ENCODE assay signal across 26 mouse cellular contexts in genomic region chr6:25836261-25836660, GRCm38 (mm10). TPM values are rescaled to one million over a fixed set of nuclear protein-coding genes. Genes with fewer than 3 reads are reported as not detected.
DNase-seq lines count a peak whose midpoint lies in the region; ATAC-seq lines count a peak whose summit lies in the region.
"Had no signal": no experiment of that assay in that cellular context is flagged by ENCODE, and none has a peak within 500 bp of the region (broad histone marks: within the 10 kb centered on the region; RNA-seq: fewer than 3 reads in every experiment).

No protein-coding gene starts in this region.

- H3K27ac ChIP-seq in hindbrain, embryonic 14.5 days, result no peak overlapping the region
- H3K27ac ChIP-seq: embryonic facial prominence, embryonic 12.5 days; embryonic facial prominence, embryonic 15.5 days; forebrain, embryonic 12.5 days; forebrain, embryonic 15.5 days; heart, adult 2 months; heart, embryonic 10.5 days; heart, embryonic 13.5 days; hindbrain, embryonic 15.5 days had no signal

- ATAC-seq in megakaryocyte, adult 5-6 weeks (ENCODE audit: poor library complexity, severe bottlenecking), result no peak
- no peak for ATAC-seq in hindbrain, embryonic 14.5 days (ENCODE audit: low FRiP score)
- ATAC-seq: CD4-positive, CD25-positive, alpha-beta regulatory T cell, adult 4 months; forebrain, embryonic 15.5 days; intestine, postnatal 0 days had no signal

- H3K9me3 ChIP-seq in hindbrain, embryonic 14.5 days (ENCODE audit: control insufficient read depth, low read length), result no peaks in the 10 kb centered on the region
- H3K9me3 ChIP-seq: embryonic facial prominence, embryonic 12.5 days; embryonic facial prominence, embryonic 15.5 days; forebrain, embryonic 12.5 days; forebrain, embryonic 15.5 days; heart, embryonic 10.5 days; heart, embryonic 13.5 days; hindbrain, embryonic 15.5 days had no signal

- WGBS in hindbrain, embryonic 14.5 days, result 44% methylated on average over 2 of the region's 2 CpGs

- H3K4me3 ChIP-seq in hindbrain, embryonic 14.5 days (replicated peaks; ENCODE audit: low read length), result no peak overlapping the region
- H3K4me3 ChIP-seq: embryonic facial prominence, embryonic 12.5 days; embryonic facial prominence, embryonic 15.5 days; forebrain, embryonic 12.5 days; forebrain, embryonic 15.5 days; heart, adult 2 months; heart, embryonic 10.5 days; heart, embryonic 13.5 days; hindbrain, embryonic 15.5 days had no signal

- no peaks in the 10 kb centered on the region for H3K27me3 ChIP-seq in hindbrain, embryonic 14.5 days (ENCODE audit: control insufficient read depth, insufficient read depth, low read length)
- H3K27me3 ChIP-seq: embryonic facial prominence, embryonic 12.5 days; embryonic facial prominence, embryonic 15.5 days; forebrain, embryonic 12.5 days; forebrain, embryonic 15.5 days; heart, embryonic 13.5 days; hindbrain, embryonic 15.5 days had no signal

- peak; percentile 6 for DNase-seq in embryo, embryonic 10.5 days (ENCODE audit: low spot score)
- DNase-seq in embryo, embryonic 10 days (ENCODE audit: low spot score), result no peak
- peak; percentile 71 for DNase-seq in Muller cell, postnatal 12 days (ENCODE audit: inconsistent ontology term)
- peak; percentile 4 for DNase-seq in fibroblast of lung, adult 2 months (ENCODE audit: low read depth)
- DNase-seq in hindbrain, embryonic 14.5 days (ENCODE audit: low spot score), result no peak
- DNase-seq: adrenal gland, adult 8-10 months; adrenal gland, postnatal 36 days; cerebellum, adult 18-20 months; cerebellum, adult 9-10 months; cerebellum, postnatal 14 days; gastrocnemius, postnatal 10 days; gastrocnemius, postnatal 36 days; heart, adult 2 months; heart, postnatal 14 days; heart, postnatal 4 days; kidney, adult 8-10 months had no signal

- H3K4me1 ChIP-seq in hindbrain, embryonic 14.5 days (replicated peaks; ENCODE audit: control insufficient read depth, insufficient read depth, low read length), result no peaks in the 10 kb centered on the region
- H3K4me1 ChIP-seq: embryonic facial prominence, embryonic 12.5 days; embryonic facial prominence, embryonic 15.5 days; forebrain, embryonic 12.5 days; forebrain, embryonic 15.5 days; heart, embryonic 10.5 days; heart, embryonic 13.5 days; hindbrain, embryonic 15.5 days had no signal

- H3K4me2 ChIP-seq in hindbrain, embryonic 14.5 days (replicated peaks), result no peak overlapping the region
- H3K4me2 ChIP-seq: embryonic facial prominence, embryonic 12.5 days; embryonic facial prominence, embryonic 15.5 days; forebrain, embryonic 12.5 days; forebrain, embryonic 15.5 days; heart, embryonic 13.5 days; hindbrain, embryonic 15.5 days had no signal

- H3K9ac ChIP-seq in hindbrain, embryonic 14.5 days, result no peak overlapping the region
- H3K9ac ChIP-seq: embryonic facial prominence, embryonic 12.5 days; embryonic facial prominence, embryonic 15.5 days; forebrain, embryonic 12.5 days; forebrain, embryonic 15.5 days; heart, embryonic 13.5 days; hindbrain, embryonic 15.5 days had no signal

- no peaks in the 10 kb centered on the region for H3K36me3 ChIP-seq in hindbrain, embryonic 14.5 days (replicated peaks; ENCODE audit: control insufficient read depth, insufficient read depth)
- H3K36me3 ChIP-seq: embryonic facial prominence, embryonic 12.5 days; embryonic facial prominence, embryonic 15.5 days; forebrain, embryonic 12.5 days; forebrain, embryonic 15.5 days; heart, embryonic 10.5 days; heart, embryonic 13.5 days; hindbrain, embryonic 15.5 days had no signal

RNA-seq across cellular contexts. Expression of gene Pot1a, which starts 27.2 kb away (rescaled TPM):
- total RNA-seq in megakaryocyte, adult 5-6 weeks (2015), result 27.4 and 30.7 TPM in 2 replicates
- 20.2 and 24.7 TPM in 2 replicates for total RNA-seq in megakaryocyte, adult 5-6 weeks (2017)
- 30.9 and 31.6 TPM in 2 replicates for polyA plus RNA-seq in hindbrain, embryonic 14.5 days (2014; fragmentation: Nextera tagmentation; extraction: Ambion mirVana)

Comparison
In these comparisons a context has a peak if more than half of its experiments do, and no peak if none do; other contexts are left out.
1. DNase-seq: peak in embryo, embryonic 10.5 days (single experiment), Muller cell, postnatal 12 days (single experiment) and fibroblast of lung, adult 2 months (single experiment); none in embryo, embryonic 10 days (single experiment) and hindbrain, embryonic 14.5 days (single experiment).